Mouse (Mus musculus): Measurements from ENCODE around the gene Tcp11l2.

Tcp11l2 gene

GRCm38 (mm10) chr10:84576395-84577070 lies at the start of gene Tcp11l2:
Gene Tcp11l2 (plus strand): TSS chr10:84576626.
- DNase-seq (ENCODE audit: low spot score): peak; percentile 75

DNA sequence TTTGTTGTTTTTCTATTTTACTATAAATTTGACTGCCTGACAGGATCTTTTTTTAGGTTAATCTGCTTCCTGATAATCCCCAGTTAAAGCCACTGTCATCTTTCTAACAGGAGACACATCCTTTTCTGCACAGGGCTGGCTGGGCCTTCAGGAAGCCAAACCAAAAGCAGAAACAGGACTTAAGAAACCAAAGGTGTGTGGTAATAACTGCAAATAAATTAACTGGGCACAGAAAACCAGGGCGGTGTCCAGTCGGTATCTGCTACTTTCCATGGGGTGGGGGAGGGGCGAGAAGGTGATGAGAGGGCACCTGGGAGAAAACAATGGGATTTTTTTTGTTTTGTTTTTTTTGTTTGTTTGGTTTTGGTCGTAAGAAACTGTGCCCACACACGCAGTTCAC lies 49.4 kb upstream of the Tcp11l2 start:
- no peak for DNase-seq (ENCODE audit: low spot score)

DNA sequence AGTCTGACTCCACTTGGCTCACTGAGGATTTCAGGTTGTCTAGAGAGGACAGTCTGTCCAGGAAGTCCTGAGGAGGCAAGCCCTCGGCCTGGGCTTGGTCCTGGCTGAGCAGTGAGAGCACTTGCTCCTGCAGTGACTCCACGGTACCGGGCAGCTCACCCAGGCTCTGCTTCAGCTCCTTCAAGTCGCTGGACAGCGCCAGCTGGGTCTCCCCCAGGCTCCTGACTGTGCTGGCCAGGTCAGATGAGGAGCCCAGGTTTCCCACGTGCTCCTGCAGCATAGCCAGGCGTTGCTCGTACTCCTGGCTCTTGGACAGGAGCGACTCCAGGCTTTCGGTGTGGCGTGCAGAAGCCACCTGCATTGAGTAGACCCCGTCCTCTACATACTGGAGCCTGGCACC lies 48.8 kb upstream of the Tcp11l2 start:
- DNase-seq (ENCODE audit: low spot score): no peak

DNA sequence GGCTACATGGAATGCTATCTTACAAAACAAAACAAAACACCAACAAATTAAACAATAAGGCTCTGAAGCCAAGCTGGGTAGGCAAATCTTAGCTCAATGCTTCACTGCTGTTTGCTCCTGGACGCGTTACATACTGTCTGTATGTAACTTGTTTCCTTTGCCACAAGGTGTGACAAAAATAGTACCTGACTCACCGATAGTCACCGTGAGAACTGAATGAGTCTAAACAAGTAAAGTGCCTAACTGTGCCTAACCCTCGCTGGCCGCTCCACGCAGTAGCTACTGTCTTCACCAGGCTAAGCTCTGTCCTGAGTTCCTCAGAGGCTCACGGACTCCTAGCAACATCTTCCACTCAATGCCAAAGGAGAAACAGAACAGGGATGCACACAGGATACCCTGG lies 46.0 kb upstream of the Tcp11l2 start:
- DNase-seq (ENCODE audit: low spot score): no peak

DNA sequence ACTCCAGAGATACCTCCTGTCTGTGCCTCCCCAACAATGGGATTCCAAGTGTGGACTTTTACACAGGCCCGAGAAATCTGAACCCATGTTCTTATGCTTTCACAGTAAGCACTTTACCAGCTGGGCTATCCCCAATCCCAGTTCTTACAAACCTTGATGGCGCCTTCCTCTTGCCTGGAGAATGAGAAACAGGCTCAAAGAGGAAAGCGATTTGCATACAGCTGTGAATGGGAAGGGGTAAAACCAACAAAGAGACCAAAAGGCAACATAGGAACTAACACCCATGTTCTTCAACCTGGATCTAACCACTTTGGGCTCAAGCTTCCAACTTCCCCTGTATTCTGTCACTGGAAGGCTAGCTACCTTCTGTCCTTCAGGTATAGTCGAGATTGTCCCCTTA lies 44.9 kb upstream of the Tcp11l2 start:
- no peak for DNase-seq (ENCODE audit: low spot score)

- DNase-seq (ENCODE audit: low spot score): no peak
These were observed 44.1 kb upstream of the Tcp11l2 start for GRCm38 (mm10) chr10:84532191-84532889.

DNA sequence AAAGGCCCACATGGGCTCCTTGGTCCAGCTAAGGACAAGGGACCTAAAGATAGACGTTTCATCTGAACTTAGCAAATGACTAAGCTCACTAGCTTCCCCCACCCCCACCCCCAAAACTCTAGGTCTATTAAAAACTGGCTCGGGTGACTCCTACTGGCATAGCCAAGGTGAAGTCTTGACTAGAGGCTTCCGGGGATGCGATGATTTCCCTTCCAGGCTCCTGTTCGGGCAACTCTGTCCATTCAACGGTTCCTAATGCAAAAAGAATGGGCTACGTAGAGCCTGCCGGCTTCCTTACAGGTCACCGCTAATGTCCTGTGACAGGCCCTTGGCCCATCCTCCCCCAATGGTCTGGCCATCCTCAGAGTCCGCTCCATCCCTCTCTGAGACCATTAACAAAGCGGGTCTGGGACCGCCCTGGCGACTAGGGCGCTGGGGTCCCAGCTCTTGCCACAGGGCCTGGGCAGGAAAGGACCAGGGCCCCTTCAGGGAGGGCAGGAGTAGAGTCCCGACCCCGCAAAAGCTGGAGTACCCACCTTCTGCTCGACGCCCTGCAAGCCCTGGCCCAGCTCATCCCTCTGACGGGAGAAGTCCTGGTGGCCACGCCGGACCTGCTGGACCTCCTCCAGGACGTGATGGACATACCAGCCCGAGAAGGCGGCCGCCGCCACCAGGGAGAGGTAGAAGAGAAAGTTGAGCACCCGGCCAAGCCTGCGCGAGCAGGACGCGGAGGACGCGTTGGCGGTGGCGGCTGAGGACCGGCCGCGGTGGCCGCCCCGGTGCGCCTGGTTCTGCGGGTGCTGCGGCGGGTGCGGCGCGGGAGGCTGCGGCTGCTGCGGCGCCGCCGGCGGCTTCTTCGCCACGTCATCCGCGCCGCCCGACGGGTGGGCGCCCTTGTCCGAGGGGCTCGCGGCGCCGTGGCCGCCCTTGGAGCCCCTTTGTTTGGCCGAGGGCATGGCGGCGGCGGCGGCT lies 43.2 kb upstream of the Tcp11l2 start:
- no peak for DNase-seq (ENCODE audit: low spot score)

- DNase-seq (ENCODE audit: low spot score): no peak
These were observed 42.3 kb upstream of the Tcp11l2 start, which contains the start of gene Ckap4 for GRCm38 (mm10) chr10:84533912-84534671. Gene Ckap4 (minus strand): TSS chr10:84534062.

GRCm38 (mm10) chr10:84535458-84535857 lies 41.0 kb upstream of the Tcp11l2 start:
- no peak for DNase-seq (ENCODE audit: low spot score)

GRCm38 (mm10) chr10:84535859-84536258 lies 40.6 kb upstream of the Tcp11l2 start:
- no peak for DNase-seq (ENCODE audit: low spot score)

- DNase-seq (ENCODE audit: low spot score): no peak
These were observed 36.8 kb upstream of the Tcp11l2 start for GRCm38 (mm10) chr10:84539651-84540050.

DNA sequence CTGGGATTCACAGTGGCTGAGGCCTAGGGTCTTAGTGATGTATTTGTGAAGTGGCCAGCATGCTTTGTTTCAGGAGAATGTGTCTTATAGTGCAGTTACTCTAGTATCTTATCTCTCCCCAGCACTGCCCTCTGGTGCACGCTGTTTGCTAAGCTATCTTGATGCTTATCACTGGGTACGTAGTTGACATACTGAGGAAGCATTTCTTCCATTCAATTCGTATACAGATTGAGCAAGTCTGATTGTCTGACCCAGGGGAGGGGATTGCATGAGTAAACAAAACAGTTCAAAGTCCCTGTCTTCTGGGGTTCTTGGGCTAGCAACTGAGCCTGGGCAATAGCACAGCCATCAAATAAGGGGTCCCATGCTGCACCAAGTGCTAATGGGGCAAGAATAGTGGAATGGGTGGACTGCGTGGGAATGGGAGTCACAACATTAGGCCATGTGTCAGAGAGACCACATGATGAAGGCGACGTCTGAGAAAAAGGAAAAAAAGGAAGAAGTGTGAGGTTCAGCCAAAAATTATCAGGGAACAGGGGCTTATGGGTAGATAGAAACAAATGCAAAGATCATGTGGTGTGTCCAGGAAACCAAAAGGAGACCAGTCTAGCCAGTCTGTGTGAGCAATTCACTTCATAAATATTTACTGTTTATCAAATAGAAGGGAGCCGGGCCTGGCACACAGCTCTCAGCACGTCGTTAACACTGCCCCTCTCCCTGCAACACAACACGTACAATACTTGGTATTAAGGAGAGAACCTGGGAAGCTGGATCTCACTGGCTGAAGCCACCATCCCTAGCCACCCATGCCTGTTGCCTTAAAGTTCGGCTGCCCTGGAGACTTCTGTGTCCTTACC lies 33.4 kb upstream of the Tcp11l2 start:
- DNase-seq (ENCODE audit: low spot score): no peak

DNA sequence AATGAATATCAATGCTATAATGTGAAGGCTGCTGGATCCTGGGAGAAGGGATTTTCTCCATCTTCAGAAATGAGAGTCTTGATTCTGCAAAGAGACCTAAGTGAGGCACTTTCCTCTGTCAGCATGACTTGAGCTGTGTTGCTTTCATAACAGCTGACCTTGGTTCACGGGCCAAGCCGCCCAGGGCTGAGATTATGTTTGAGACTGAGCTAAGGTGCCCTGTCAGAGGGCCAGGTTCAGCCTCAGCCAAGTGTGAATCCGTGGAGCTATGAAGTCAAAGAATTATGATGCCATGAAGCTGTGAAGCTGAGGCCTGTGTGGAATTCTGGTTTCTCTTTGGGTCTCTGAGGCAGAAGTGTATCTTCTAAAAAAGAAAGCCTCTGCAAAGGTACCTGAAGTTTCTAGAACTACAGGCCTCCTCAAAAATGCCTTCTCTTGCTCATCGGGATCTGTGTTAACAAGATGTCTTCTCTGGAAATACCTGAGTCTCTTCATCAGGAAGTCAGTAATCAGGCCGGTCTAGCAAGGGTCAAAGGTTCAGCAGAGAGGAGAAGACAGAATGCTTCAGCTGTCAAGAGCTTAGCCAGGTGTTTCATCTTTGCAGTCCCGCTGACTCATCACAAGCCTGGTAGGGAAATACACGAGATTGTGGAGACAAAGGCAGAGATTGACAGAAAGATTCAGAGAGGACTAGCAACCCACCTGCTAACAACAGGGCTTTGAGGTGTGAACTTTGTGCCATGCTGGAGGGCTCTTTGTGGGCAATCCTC lies 31.4 kb upstream of the Tcp11l2 start:
- no peak for DNase-seq (ENCODE audit: low spot score)

GRCm38 (mm10) chr10:84549146-84549919 lies 27.1 kb upstream of the Tcp11l2 start:
- DNase-seq (ENCODE audit: low spot score): no peak

GRCm38 (mm10) chr10:84549920-84550293 lies 26.5 kb upstream of the Tcp11l2 start:
- no peak for DNase-seq (ENCODE audit: low spot score)

DNA sequence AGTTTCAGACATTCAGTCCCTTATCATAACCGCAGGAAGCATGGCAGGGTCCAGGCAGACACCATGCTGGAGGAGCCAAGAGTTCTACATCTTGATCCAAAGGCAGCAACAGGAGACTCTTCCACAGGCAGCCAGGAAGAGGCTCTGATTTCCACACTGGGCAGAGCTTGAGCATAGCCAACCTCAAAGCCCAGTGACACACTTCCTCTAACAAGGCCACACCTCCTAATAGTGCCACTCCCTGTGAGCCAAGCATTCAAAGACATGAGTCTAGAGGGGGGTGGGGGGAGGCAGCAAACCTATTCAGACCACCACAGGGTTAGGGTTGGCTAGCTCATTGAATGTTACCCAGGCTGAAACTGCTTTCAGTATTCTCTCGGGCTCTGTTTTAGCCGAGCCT lies 24.6 kb upstream of the Tcp11l2 start:
- no peak for DNase-seq (ENCODE audit: low spot score)

- DNase-seq (ENCODE audit: low spot score): no peak
These were observed 23.9 kb upstream of the Tcp11l2 start for GRCm38 (mm10) chr10:84552477-84552876.

DNA sequence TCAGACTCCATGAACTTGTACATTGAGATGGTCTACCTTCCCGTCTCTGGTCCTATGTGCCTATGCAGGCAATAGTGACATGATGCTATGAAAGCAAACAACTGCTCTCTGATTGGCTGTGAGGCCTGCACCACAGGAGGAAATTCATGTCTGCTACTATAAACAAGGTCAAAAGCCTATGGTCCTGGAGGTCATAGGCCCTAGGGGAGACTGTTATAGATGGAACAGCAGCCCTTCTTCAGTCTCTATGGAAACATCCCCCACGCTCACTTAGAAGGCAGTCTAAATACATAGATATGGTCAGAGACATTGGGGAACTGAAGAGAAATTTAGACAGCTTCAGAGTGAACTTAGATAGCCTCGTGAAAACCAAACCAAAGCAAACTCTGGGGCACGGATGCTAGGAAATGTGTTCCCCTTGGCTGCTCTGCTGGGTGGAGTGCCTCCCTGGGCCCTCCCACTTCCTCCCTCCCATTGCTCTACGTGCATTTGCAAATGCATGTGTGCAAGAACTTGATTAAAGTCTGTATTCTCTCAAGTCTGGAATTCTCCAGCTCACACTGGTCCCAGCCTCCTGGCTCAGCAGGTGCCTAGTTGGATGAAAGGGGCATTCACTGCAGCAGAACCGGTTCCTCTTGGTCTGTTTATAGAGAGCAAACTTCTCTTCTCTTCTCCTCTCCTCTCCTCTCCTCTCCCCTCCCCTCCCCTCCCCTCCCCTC lies 22.0 kb upstream of the Tcp11l2 start:
- no peak for DNase-seq (ENCODE audit: low spot score)

- no peak for DNase-seq (ENCODE audit: low spot score)
These were observed 20.3 kb upstream of the Tcp11l2 start for GRCm38 (mm10) chr10:84556120-84556519.

Data from urinary bladder, postnatal 10 days (tissue).